Mouse (Mus musculus) stomach, postnatal 0 days (tissue): ENCODE data around the gene Aplp2.

Experiments
- CTCF ChIP-seq: IDR thresholded peaks from 2 replicates; pipeline ENCODE4 v1.5.1; 2016; ENCODE audit warnings: antibody characterized with exemption, low read depth, mild to moderate bottlenecking, moderate library complexity
- EP300 ChIP-seq: optimal IDR thresholded peaks from 2 replicates; pipeline ENCODE3; 2016; ENCODE audit warnings: antibody characterized with exemption

DNA sequence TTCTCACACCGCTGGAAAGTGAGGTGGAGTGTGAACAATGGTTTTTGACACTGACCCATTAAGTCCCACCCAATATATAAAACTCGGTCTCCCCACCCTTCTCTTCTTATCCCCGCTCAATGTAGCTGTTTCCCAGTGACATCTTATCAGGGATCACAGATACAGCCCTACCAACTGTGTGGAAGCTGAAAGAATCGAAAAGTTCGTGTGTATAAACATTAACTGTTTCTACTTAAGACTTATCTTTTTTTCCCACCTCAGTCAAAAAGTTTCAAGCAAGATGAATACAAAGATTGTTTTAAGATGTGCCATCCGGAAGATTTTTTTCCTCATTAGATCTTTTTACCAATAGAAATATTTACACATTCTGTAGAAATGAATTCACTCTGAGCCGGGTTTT lies 1.5 kb downstream of the Aplp2 start:
- no peak for TF ChIP-seq CTCF
- no peak for TF ChIP-seq EP300
